Mouse (Mus musculus) heart, postnatal 25 days (tissue): ENCODE data around the gene Prrx2. TPM values are rescaled to one million over a fixed set of nuclear protein-coding genes. Genes with fewer than 3 reads are reported as not detected.

ENCODE experiments used
- DNase-seq: peaks from one replicate; pipeline ENCODE4 v3.0.0; 2022; ENCODE audit warnings: low spot score
- intact Hi-C: fragments of 180-260 bp; cut with DNase I; formaldehyde crosslinking; loops from one replicate; pipeline ENCODE4 v1.15.1; 2025
- total RNA-seq, 2 experiments: library from RNA; stranded (reverse); gene quantifications; 2 replicates each; pipeline ENCODE4 v1.2.3; 2021

The Prrx2 gene
- total RNA-seq, 2 experiments from 2014 or later: 0.61 to 1.9 TPM

GRCm38 (mm10) chr2:30821073-30821472 is 13.7 kb upstream of the Prrx2 start:
- DNase-seq: no peak
- intact Hi-C loops: no loop called here

- intact Hi-C loops: no loop called here
- no peak for DNase-seq
Observed at GRCm38 (mm10) chr2:30822460-30822859, 12.3 kb upstream of the Prrx2 start.

GRCm38 (mm10) chr2:30823385-30824153 is 11.2 kb upstream of the Prrx2 start:
- intact Hi-C loops: no loop called here
- peak; percentile 42 for DNase-seq

GRCm38 (mm10) chr2:30826825-30827748 is 7.7 kb upstream of the Prrx2 start:
- DNase-seq: no peak
- intact Hi-C loops: no loop called here

- intact Hi-C loops: no loop called here
- peak; percentile 82 for DNase-seq
Observed at GRCm38 (mm10) chr2:30827749-30828475, 6.9 kb upstream of the Prrx2 start.

- DNase-seq: no peak
- intact Hi-C loops: no loop called here
Observed at GRCm38 (mm10) chr2:30829315-30829714, 5.5 kb upstream of the Prrx2 start.

GRCm38 (mm10) chr2:30830283-30830795 is 4.4 kb upstream of the Prrx2 start, which contains the start of gene Asb6:
TSS of gene Asb6 (minus strand) at chr2:30830333.
- DNase-seq: no peak
- intact Hi-C loops: loop anchor here (5.0 kb wide), 1 partner anchor 102 kb away; no protein-coding TSS in a partner anchor

GRCm38 (mm10) chr2:30833644-30834043 is 1.1 kb upstream of the Prrx2 start:
- no peak for DNase-seq
- intact Hi-C loops: loop anchor here (5.0 kb wide), 1 partner anchor 99 kb away; no protein-coding TSS in a partner anchor

- intact Hi-C loops: no loop called here
- DNase-seq: no peak
Observed at GRCm38 (mm10) chr2:30836238-30836990, 1.6 kb downstream of the Prrx2 start.

- intact Hi-C loops: no loop called here
- no peak for DNase-seq
Observed at GRCm38 (mm10) chr2:30842615-30843014, 7.8 kb downstream of the Prrx2 start.

GRCm38 (mm10) chr2:30845152-30846070 is 10.6 kb downstream of the Prrx2 start:
- DNase-seq: no peak
- intact Hi-C loops: no loop called here

GRCm38 (mm10) chr2:30846236-30846635 is 11.5 kb downstream of the Prrx2 start:
- intact Hi-C loops: no loop called here
- DNase-seq: no peak

- no peak for DNase-seq
- intact Hi-C loops: no loop called here
Observed at GRCm38 (mm10) chr2:30846723-30847122, 12.0 kb downstream of the Prrx2 start.

GRCm38 (mm10) chr2:30848184-30848583 is 13.4 kb downstream of the Prrx2 start:
- intact Hi-C loops: no loop called here
- DNase-seq: no peak

GRCm38 (mm10) chr2:30850581-30850980 is 15.8 kb downstream of the Prrx2 start:
- no peak for DNase-seq
- intact Hi-C loops: no loop called here

- intact Hi-C loops: no loop called here
Observed at GRCm38 (mm10) chr2:30852771-30853313, 18.1 kb downstream of the Prrx2 start.

GRCm38 (mm10) chr2:30857076-30857475 is 22.3 kb downstream of the Prrx2 start:
- intact Hi-C loops: no loop called here
- DNase-seq: no peak

More at GRCm38 (mm10) chr2:30852771-30853313, 18.1 kb downstream of the Prrx2 start:
- no peak for DNase-seq

GRCm38 (mm10) chr2:30859782-30860181 is 25.0 kb downstream of the Prrx2 start:
- no peak for DNase-seq

More at GRCm38 (mm10) chr2:30859782-30860181, 25.0 kb downstream of the Prrx2 start:
- intact Hi-C loops: no loop called here
